Mouse (Mus musculus): Measurements from ENCODE around the gene Nhsl2.
A peak's percentile ranks its signal among the peaks of the same experiment; 100 is the strongest.
"Not testable (repeated sequence)": the region's sequence is repeated elsewhere in the genome, so short reads cannot be mapped to it uniquely, and the experiment has no call there.

The Nhsl2 gene

DNA sequence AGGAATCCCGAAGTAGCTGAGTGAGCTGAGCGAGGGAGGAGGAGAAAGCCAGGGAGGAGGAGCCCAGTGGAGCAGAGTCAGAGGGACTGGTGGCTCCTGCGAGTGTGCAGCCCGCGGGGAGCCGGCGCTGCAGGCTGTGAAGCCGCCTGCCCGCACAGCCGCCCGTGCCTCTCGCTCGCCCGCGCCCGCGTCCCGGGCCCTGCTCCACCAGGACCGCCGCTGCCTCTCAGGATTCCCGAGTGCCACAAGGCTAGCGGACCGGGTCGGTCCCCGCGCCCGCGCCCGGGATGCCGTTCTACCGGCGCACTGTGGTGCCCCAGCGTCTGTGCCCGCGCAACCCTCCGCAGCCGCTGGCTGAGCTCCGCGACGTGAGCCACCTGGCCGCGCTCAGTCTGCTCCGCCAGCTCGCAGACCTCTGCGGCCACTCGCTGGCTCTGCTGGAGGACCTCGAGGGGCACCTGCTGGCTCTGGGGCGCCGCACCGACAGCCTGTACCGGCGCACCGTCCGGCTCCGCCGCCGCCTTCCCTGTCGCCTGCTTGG lies at the start of gene Nhsl2:
Gene Nhsl2, plus strand, starts transcription at position 105 of the 541 bp plus-strand sequence.
- DNase-seq (ENCODE audit: inconsistent ontology term), result peak; percentile 52

DNA sequence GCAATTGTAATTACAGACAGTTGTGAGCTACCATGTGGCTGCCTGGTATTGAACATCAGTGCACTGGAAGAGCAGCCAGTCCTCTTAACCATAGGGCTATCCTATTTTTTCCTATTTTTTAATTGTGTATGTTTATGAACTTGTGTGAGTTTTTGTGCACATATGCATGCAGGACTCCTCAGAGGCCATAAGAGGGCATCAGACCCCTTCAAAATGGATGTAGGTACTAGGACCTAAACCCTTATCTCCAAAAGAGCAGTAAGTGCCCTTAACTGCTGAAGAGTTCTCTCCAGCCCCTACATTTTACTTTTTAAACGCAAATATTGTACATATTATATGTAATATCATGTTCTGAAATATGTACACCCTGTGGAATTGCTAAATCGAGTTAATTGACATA lies 43.7 kb upstream of the Nhsl2 start:
- no peak for DNase-seq (ENCODE audit: inconsistent ontology term)

DNA sequence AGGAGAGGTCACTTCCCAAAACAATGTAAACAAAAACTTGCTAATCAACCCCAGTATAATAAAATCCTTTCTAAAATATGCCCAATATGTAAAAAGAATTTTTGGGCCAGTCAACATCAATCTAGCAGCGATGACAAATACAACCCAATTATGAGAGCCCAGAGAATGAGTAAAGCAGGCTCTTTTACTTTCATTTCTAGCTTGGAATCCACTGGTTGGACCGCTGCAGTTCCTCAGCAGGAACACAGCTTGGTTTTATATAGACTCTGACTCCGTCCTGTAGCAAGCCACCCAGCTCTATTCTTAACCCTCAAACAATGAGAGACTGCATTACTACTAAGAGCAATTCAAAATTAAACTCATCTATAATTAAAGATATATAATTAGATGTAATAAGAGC lies 37.4 kb upstream of the Nhsl2 start:
- DNase-seq (ENCODE audit: inconsistent ontology term), result peak; percentile 5

DNA sequence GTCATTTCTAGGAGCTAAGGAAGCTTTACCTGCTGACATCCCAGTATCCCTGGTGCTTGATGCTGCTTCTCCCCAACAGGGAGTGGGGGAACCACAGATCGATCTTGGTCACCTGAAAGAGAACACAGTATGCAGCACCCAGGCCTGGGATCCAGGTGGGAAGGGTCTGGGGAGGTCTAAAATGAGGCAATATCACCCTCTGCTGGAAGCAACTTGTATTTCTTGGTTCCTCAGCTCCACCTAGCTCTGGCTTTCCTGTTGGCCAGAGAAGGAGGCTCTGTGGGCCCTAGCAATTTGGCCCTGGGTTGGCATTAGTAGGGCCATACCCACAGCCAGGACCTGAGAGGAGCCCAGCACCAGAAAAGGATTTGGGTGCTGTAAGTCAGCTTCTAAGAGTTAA lies 30.0 kb upstream of the Nhsl2 start:
- DNase-seq (ENCODE audit: inconsistent ontology term), result no peak

DNA sequence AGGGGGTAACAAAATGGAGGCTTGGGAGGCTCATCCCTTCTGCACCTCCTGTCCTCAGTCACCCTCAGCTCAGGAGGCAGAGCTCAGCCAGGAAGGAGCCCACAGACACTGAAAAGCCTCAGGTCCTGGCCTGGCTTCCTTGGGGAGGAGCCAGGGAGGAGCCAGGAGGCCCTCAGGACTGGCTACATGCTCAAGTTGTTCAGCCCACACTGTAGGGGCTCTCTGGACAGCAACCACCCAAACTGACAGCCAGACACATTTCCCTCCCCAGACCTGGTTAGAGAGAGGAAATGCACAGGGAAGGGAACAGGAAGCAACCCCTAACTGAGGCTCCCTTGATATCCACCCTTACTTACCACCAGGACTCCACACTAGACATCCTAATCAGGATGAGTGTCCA lies 29.2 kb upstream of the Nhsl2 start:
- not testable (repeated sequence) for DNase-seq (ENCODE audit: inconsistent ontology term)

DNA sequence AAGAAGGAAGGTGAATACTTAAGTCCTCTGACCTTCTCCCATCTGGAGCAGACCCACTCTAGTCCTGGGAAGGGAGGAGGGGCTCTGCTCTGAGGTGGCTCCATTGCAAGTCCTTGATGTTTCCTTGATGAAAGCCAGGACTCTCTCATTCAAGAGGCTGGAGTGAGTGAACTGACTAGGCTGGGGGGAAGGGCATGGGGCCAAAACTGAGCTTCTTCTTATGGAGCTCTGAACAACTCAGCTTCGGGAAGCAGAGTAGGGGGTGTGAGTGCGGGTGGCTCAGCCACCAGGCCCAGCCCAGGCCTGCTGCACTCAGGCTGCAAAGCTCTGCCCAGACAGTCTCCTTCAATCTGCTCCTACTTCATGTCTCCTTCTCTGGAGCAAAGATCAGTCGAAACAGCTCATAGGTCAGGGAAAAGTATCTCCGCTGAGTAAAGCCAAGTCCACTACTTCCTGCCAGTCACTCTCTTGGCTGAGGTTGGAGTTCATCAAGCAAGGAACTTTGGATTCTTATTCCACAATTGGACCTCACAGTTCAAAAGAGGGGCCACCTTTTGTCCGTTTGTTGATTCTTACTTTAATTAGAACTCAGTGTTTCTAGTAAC lies 1.9 kb upstream of the Nhsl2 start:
- DNase-seq (ENCODE audit: inconsistent ontology term), result no peak

DNA sequence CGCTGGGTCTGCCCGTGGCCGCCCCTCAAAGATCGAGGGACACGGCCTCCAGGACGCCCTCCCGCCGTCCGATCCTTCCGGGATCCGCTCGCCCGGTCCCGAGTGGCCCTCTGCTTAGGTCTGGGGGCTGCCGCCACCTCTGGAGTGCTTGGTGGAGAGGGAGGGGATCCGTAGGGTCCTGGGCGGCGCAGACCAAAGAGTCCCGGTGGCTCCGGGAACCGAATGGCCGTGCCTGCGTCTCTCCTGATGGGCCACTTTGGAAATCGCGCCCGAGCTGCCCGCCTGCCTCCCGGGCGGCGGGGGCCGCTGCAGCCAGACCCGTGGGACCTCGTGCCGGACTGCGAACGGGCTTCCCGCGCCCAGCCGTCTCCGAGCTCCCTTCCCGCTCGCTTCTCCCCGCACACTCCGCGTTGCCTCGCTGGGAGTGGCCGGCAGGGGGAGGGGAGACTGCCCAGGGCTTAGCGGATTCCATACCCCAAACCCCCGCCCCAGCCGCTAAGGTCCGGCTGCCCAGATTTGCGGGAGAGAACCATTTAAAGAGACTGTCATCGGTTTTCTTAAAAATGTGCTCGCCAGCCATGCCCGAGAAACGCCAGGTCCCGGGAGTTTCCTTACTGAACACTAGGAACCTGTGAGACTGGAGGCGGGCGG lies 841 bp downstream of the Nhsl2 start:
- DNase-seq (ENCODE audit: inconsistent ontology term), result no peak

DNA sequence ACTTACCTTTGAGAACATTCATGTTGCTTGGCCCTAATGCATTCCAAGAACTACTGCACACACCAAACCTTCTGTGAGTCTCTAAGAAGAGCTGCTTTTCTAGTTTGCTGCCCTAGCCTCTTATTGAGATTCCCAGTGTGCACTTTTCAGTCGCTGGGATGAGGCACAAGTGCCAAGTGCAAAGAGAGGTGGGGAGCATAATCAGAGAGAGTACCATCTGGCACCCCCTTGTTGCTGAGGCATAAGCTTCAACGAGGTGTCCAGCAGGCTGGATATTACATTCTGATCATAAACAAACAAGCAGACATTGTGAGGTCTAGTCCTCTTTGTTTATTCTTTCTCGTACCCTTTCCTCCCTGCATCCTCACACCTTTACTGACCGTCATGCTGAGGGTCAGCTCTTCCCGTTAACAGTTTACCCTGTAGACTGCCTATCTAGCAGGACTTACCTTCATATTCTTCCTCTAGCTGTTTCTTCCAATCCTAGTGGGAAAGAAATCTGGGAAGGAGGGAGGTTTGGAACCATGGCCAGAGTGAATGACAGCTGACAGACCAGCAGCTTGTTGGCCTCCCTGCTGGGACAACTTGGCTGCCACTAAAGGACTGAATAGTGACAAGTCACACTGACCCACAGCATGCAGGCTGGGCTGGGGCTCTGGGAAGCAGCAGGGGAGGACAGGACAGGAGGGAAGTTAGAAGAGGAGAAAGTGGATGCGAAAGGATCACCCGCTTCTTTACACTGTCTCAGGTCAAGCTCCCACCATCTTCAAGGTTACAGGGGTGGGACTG lies 2.6 kb downstream of the Nhsl2 start:
- no peak for DNase-seq (ENCODE audit: inconsistent ontology term)

DNA sequence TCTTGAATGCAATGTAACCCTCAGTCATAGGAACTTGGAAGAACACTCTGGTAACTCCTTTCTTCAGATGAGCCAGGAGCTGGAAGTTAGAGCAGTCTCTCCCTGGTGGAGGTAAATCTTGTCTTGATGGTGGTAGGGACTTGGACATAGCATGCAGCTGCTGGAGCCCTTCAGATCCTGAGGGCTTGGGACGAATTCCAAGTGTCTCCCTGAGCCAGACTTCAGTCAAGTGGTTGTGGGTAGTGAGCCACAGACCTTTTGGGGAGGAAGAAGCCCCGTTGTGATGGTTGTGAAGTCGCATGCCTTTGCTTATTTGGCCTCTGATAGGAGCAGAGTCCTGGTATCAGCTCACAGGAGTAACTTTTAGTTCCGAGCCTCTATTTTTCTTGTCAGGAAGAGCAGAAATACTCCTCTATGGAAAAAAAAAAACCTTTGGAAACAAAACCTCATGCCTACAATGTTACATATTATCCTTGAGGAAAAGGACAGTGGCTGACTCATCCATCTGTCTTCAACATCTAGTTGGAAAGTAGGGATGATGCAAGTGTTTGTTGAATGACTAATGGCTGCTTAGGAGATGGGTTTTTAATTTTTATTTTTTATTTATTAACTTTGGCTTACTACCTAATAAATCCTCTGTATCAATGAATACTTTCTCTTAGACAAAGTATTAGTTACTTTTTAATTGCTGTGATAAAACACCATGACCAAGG lies 14.6 kb downstream of the Nhsl2 start:
- DNase-seq (ENCODE audit: inconsistent ontology term), result no peak

DNA sequence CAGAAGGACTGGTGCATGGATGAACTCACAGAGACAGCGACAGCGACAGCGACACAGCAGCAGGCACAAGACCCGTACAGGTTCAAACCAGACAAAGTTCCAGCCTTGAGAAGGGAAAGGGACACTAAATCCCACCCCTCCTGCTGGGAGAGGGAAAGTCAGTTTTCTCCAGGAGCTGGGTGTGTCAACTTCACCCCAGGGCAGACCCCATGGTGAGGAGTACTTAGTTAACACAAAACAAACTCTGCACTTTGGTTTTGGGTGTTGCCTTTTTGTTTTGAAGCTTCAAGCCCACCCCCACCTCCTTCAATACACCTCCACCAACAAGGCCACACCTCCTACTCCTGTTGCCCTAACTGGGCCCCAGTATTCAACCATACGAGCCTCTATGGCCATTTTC lies 15.6 kb downstream of the Nhsl2 start:
- DNase-seq (ENCODE audit: inconsistent ontology term), result no peak

DNA sequence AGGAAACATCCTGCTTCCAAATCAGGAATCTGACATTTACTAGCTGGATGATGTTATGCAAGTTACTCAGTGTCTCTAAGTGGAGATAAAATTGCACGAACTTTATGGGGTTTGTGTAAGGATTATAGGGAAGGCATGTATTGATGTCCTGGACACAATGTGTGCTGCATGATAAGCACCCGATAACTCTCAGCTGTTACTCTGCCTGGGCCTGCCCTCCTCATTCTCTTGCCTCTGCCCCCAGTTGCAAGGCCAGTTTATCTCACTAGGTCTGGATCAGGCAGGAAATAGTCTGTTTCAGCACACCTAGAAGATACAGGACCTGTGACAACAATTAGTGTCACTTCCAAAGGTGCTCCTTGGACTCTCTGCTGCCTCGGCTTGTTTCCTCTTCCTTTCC lies 25.0 kb downstream of the Nhsl2 start:
- DNase-seq (ENCODE audit: inconsistent ontology term), result no peak

DNA sequence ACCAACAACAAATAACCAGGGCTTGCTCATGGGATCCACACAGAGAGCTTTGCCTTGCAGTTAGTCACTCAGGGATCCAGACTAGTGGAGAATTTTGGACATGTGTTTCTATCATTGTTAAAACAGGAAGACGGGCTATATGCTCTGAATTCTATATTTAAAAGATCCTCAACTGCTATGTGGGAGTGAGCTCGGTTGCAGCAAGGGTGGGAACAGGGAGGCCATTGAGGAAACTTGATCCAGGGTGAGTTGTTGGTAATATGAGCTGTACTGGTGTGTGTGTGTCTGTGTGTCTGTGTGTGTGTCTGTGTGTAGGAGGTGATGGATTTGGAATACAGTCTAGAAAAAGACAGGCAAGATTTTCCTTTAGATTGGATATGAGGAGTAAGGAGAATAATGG lies 25.7 kb downstream of the Nhsl2 start:
- DNase-seq (ENCODE audit: inconsistent ontology term), result no peak

DNA sequence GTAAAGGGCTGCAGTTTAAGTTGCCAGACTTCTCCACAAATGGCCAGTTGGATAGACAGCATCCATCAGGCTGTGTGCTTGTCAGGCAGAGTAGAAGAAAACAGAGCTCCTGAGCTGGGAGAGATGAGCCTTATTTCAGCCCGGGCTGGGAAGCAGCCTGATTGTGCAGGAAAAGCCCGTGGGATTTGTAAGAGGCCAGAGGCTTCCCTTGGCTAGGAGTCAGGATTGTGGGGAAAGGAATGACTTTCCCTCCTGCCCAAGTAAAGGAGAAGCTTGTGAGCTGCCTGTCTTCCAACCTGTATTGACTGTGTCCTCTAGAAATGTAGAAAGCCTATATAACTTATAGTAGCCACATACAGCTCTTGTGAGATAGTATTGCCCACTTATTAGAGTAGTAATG lies 27.0 kb downstream of the Nhsl2 start:
- DNase-seq (ENCODE audit: inconsistent ontology term), result no peak

DNA sequence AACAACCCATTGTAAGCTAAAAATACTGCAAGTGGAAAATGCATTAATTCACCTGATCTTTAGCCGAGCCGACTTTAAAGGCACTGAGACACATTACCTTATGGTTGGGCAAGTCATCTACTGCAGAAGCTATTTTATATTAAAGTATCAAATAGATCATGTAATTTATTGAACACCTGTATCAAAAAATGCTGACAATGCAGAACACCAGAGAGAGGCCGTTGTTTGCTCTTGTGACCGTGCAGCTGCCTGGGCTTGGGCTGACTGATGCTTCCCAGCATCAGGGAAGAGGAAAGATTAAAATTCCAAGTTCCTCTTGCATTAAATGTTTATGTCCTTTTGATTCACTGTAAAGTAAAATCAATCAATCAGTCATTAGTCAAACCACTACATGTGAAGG lies 28.7 kb downstream of the Nhsl2 start:
- DNase-seq (ENCODE audit: inconsistent ontology term), result no peak

DNA sequence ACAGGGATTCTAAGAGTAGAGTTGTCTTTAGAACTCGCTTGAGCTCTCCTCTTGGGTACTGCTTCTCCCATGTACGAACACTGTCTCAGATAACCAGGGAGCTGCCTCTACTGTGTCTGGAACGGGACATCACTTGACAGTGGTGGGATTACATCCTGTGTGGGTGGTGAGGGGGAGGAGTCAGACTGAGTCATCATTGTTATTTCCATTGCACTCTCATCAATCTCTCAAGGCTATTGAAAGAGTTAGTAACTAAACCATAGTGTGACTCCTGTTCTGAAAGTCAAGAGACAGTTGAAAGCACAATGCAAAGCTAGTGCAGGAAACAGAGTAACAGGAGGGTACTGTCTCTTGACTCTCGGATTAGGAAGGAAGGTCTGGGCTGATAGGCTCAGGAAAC lies 29.4 kb downstream of the Nhsl2 start:
- DNase-seq (ENCODE audit: inconsistent ontology term), result no peak

DNA sequence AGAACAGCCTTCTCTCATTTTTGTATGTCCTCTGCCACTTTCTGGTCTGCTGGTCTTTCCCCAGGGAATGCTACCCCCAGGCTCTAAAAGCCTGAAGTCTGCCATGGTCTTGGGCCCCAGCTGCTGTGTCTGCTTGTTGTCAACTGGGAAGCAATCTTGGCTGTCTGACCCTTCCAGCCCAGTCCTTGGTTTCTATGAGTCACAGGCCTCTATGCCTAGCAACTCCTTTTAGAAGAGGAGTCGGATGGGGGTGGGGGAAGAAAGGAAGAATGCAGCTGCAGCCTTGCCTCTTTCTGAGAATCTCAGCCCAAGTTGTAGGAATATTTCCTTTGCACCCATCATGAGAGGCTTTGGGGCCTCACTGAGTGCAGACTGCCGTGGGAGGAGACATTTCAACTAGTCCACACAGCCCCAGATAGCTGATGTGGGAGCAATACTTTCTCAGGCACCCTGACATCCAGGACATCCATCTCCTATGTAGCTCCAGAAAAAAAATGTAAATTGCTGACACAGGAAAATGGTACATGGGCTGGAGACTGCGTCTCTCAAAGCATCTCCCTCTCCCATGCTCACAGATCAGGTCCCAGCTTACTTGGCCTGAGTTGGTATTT lies 33.1 kb downstream of the Nhsl2 start:
- peak; percentile 48 for DNase-seq (ENCODE audit: inconsistent ontology term)

DNA sequence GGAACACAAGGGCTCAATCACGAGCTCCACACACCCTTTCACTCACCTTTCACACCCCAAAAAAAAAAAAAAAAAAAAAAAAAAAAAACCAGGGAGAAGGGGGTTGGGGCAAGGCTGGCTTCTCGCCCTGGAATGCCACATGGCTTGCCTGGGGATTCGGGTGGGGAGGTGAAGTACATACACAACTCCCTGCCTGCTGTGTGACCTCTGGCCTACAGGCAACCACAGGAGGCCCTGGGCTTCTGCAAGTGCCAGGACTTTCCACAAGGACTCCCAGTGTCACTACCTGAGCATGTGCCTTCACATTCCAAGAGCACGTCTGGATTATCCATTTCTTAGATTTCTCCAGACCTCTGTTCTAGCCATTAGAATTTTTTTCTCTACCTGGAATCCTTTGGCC lies 40.2 kb downstream of the Nhsl2 start:
- no peak for DNase-seq (ENCODE audit: inconsistent ontology term)

DNA sequence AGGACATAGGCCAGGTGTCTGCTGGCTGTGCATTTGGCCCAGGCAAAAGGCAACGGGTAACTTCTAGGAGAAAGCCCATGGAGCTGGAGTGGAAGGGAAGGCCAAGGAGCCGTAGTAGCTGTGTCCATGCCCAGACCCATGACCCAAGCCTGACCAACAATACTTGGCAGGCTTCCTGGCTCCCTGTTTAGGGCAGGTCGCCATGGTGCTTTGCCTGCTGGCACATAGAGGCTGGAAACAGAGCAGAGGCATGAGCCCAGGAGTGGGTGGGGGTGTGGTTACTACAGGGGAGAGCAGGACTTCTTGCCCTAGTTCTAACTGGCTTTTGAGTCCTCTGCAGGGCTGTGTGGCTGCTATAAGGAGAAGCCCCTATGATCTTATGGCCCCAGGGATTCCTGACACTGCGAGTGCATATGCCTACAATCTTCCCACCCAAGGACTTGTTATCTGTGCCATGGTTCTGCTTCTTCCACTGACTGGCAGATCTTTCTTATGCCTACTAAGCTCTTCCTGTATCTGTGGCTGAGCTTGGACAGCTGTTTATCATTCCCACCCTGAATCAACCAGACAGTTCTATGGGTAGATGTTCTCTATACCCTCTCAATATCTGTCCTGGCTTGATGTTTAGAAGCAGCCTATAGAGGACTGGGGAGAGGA lies 40.8 kb downstream of the Nhsl2 start:
- DNase-seq (ENCODE audit: inconsistent ontology term), result peak; percentile 78

DNA sequence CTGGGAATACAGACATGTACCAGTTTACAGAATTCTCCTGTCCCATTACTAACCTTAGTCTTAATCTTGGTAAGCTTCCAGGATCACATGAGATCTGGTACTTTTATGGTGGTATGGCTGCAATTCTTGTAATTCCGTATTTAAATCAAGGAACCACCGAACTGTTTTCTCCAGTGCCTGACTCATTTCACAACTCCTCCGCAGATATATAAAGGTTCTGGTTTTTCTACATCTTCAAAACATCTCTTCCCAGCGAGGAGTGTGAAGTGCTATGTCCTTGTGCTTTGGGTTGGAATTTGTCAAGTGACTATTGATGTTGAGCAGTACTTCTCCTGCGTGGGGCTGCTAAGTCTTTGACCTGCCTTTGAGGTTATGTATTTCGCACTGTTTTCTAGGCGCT lies 44.6 kb downstream of the Nhsl2 start:
- DNase-seq (ENCODE audit: inconsistent ontology term), result no peak

DNA sequence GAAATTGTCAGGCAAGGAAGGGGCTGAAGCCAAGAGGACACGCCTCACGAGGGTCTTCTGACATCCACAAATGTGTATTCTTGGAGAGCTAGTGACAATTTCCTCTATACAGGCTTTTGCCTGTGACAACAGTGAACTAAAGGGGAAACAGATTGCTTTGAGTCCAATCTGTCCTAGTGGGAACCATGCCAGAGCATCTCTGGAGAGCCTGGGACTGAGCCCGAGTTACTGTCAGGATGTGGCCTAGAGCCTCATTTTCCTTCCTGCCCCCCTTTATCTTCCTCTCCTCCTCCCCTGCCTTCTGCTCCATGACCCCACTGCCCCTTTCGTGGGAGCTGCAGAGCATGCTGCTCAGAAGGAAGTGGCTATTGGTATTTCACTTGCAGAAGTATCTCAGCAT lies 49.2 kb downstream of the Nhsl2 start:
- no peak for DNase-seq (ENCODE audit: inconsistent ontology term)

DNA sequence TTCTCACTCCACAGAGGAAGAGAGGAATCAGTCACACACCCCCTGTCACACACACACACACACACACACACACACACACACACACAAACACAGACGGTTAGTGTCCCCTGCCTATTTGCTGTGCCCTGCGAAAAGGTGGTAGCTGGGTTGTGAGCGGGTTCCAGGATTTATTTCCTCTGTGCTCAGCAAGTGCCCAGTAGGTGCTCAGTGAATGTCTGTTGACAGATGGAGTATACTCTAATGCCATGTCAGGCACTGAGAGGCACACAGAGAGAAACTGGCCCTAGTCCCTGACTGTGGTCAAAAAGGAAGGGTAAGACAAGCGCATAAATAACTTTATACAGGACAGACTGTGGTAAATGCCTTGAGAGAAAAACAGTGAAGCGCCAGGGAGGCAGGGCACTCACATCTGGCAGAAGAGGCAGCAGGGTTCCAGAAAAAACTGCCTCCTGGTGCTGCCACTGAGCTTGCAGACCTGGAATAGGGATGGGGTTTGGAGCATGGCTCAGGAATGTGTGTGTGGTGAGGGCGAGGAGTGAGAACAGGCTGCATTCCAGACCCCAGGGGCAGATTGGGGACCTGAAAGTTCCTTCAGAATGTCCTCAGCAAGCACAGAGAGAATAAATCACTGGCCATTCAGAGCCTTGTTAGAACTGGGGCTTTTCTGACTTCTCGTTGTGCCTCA lies 52.8 kb downstream of the Nhsl2 start:
- peak; percentile 36 for DNase-seq (ENCODE audit: inconsistent ontology term)

All from Muller cell, postnatal 12 days (primary cell).